Mouse (Mus musculus) CH12.LX (cell line): ENCODE data around the gene Cyp4f37. TPM values are rescaled to one million over a fixed set of nuclear protein-coding genes. Genes with fewer than 3 reads are reported as not detected.
A peak's percentile ranks its signal among the peaks of the same experiment; 100 is the strongest.

Experiments
- DNase-seq: peaks from one replicate; pipeline ENCODE4 v3.0.0-alpha.2; 2013; ENCODE audit errors: extremely low read depth
- H3K27ac ChIP-seq: 2 replicates; pipeline ENCODE4 v1.5.1; 2012; ENCODE audit warnings: low read depth, mild to moderate bottlenecking, control low read depth, moderate library complexity; ENCODE audit not compliant: insufficient read depth
- H3K27me3 ChIP-seq: replicated peaks from 2 replicates; pipeline ENCODE3; 2012; ENCODE audit warnings: inconsistent platforms
- H3K36me3 ChIP-seq, 2 experiments: replicated peaks in 1 of 2; 2 replicates each; pipeline versions ENCODE3 to v1.6.1; 2012; ENCODE audit warnings: inconsistent platforms in 1 of 2, low read length in 1 of 2, mild to moderate bottlenecking in 1 of 2, mixed read lengths in 1 of 2, moderate library complexity in 1 of 2; ENCODE audit not compliant: control insufficient read depth in 1 of 2, insufficient read depth in 1 of 2
- H3K4me1 ChIP-seq, 2 experiments: 2 replicates each; pipeline ENCODE4 v1.6.1; 2012; ENCODE audit warnings: inconsistent platforms in 1 of 2, moderate library complexity in 1 of 2; ENCODE audit not compliant: insufficient read depth in 2 of 2, control insufficient read depth in 1 of 2
- H3K4me2 ChIP-seq: 2 replicates; pipeline ENCODE4 v1.6.1; 2012; ENCODE audit warnings: low read depth, mild to moderate bottlenecking, control low read depth; ENCODE audit not compliant: poor library complexity, insufficient read depth, severe bottlenecking
- H3K4me3 ChIP-seq, 3 experiments: fragments of 150-350 bp in 1 of 3; sonication (generic) in 1 of 3; replicated peaks in 1 of 3; 2 replicates each; pipeline versions ENCODE3 to v1.5.1; 2011 to 2012; ENCODE audit warnings: low read depth in 2 of 3, low read length in 2 of 3, mild to moderate bottlenecking in 2 of 3, moderate library complexity in 2 of 3, control low read depth in 1 of 3, improper control_type of control experiment in 1 of 3, inconsistent platforms in 1 of 3, mixed read lengths in 1 of 3; ENCODE audit not compliant: poor library complexity in 1 of 3
- H3K79me2 ChIP-seq: replicated peaks from 2 replicates; pipeline ENCODE4 v1.6.1; 2012; ENCODE audit warnings: mild to moderate bottlenecking, moderate library complexity; ENCODE audit not compliant: control insufficient read depth, poor library complexity, insufficient read depth, severe bottlenecking; ENCODE audit errors: extremely low read depth
- H3K9ac ChIP-seq: 2 replicates; pipeline ENCODE4 v1.6.1; 2012; ENCODE audit warnings: low read depth, mild to moderate bottlenecking, control low read depth, moderate library complexity; ENCODE audit not compliant: insufficient read depth
- H3K9me3 ChIP-seq: replicated peaks from 2 replicates; pipeline ENCODE3; 2012; ENCODE audit warnings: low read length, inconsistent platforms, mixed read lengths
- CHD1 ChIP-seq: IDR thresholded peaks from 2 replicates; pipeline ENCODE4 v1.6.1; 2012; ENCODE audit warnings: low read depth, low read length, improper control_type of control experiment, inconsistent platforms
- CTCF ChIP-seq, 2 experiments: IDR thresholded peaks in 1 of 2; conservative IDR thresholded peaks in 1 of 2; 2 replicates each; pipeline ENCODE4 v1.5.1; 2011 to 2012; ENCODE audit warnings: low read depth in 2 of 2, low read length in 2 of 2, improper control_type of control experiment in 1 of 2, inconsistent platforms in 1 of 2, mild to moderate bottlenecking in 1 of 2, moderate library complexity in 1 of 2
- ETS1 ChIP-seq: conservative IDR thresholded peaks from 2 replicates; pipeline ENCODE4 v1.6.1; 2012; ENCODE audit warnings: low read depth, mild to moderate bottlenecking, inconsistent platforms, low read length, improper control_type of control experiment, moderate library complexity
- GABPA ChIP-seq: IDR thresholded peaks from 2 replicates; pipeline ENCODE4 v1.6.1; 2012; ENCODE audit warnings: low read depth, low read length, improper control_type of control experiment, inconsistent platforms; ENCODE audit not compliant: insufficient replicate concordance
- HCFC1 ChIP-seq: IDR thresholded peaks from 2 replicates; pipeline ENCODE4 v1.6.1; 2012; ENCODE audit warnings: low read depth, mild to moderate bottlenecking, inconsistent platforms, low read length, improper control_type of control experiment
- JUN ChIP-seq: IDR thresholded peaks from 2 replicates; pipeline ENCODE4 v1.6.1; 2011; ENCODE audit warnings: low read depth, mild to moderate bottlenecking, low read length, improper control_type of control experiment, moderate library complexity; ENCODE audit not compliant: insufficient read depth
- JUND ChIP-seq: conservative IDR thresholded peaks from 2 replicates; pipeline ENCODE4 v1.6.1; 2011; ENCODE audit warnings: low read depth, low read length, improper control_type of control experiment
- MAFK ChIP-seq: IDR thresholded peaks from 2 replicates; pipeline ENCODE4 v1.6.1; 2011; ENCODE audit warnings: low read length, improper control_type of control experiment; ENCODE audit not compliant: insufficient replicate concordance
- MAX ChIP-seq: IDR thresholded peaks from 2 replicates; pipeline ENCODE4 v1.6.1; 2011; ENCODE audit warnings: low read length, improper control_type of control experiment
- NELFE ChIP-seq: IDR thresholded peaks from 2 replicates; pipeline ENCODE4 v1.6.1; 2011; ENCODE audit warnings: low read depth, low read length, improper control_type of control experiment
- POLR2A ChIP-seq: IDR thresholded peaks from 2 replicates; pipeline ENCODE4 v1.6.1; 2011; ENCODE audit warnings: low read depth, mild to moderate bottlenecking, improper control_type of control experiment, low read length
- RAD21 ChIP-seq: IDR thresholded peaks from 2 replicates; pipeline ENCODE4 v1.6.1; 2011; ENCODE audit warnings: low read depth, mild to moderate bottlenecking, low read length, improper control_type of control experiment, moderate library complexity
- RCOR1 ChIP-seq: conservative IDR thresholded peaks from 2 replicates; pipeline ENCODE4 v1.6.1; 2012; ENCODE audit warnings: low read depth, mild to moderate bottlenecking, inconsistent platforms, low read length, improper control_type of control experiment
- SIN3A ChIP-seq: IDR thresholded peaks from 2 replicates; pipeline ENCODE4 v1.6.1; 2012; ENCODE audit warnings: low read length, improper control_type of control experiment, inconsistent platforms
- SMC3 ChIP-seq: IDR thresholded peaks from 2 replicates; pipeline ENCODE4 v1.6.1; 2011; ENCODE audit warnings: low read depth, low read length, improper control_type of control experiment
- TCF12 ChIP-seq: IDR thresholded peaks from 2 replicates; pipeline ENCODE4 v1.6.1; 2014; ENCODE audit warnings: low read depth, mild to moderate bottlenecking, inconsistent platforms, low read length, improper control_type of control experiment
- UBTF ChIP-seq: IDR thresholded peaks from 2 replicates; pipeline ENCODE4 v1.6.1; 2012; ENCODE audit warnings: low read depth, mild to moderate bottlenecking, inconsistent platforms, low read length, improper control_type of control experiment, moderate library complexity
- USF1 ChIP-seq: IDR thresholded peaks from 2 replicates; pipeline ENCODE4 v1.6.1; 2014; ENCODE audit warnings: low read depth, mild to moderate bottlenecking, inconsistent platforms, low read length, improper control_type of control experiment
- ZC3H11A ChIP-seq: IDR thresholded peaks from 2 replicates; pipeline ENCODE4 v1.6.1; 2012; ENCODE audit warnings: low read depth, mild to moderate bottlenecking, inconsistent platforms, low read length, improper control_type of control experiment
- ZNF384 ChIP-seq: IDR thresholded peaks from 2 replicates; pipeline ENCODE4 v1.6.1; 2012; ENCODE audit warnings: low read depth, low read length, improper control_type of control experiment, inconsistent platforms
- dilution Hi-C: fragments of 300-500 bp; cut with MboI; formaldehyde crosslinking; loops from 2 replicates; pipeline ENCODE4 v1.14.3; 2020; ENCODE audit warnings: low sequenced_read_pairs; ENCODE audit not compliant: extremely low pct_unique_long_range_greater_than_20kb, extremely low pct_ligation_motif_present
- in situ Hi-C: fragments of 300-500 bp; cut with MboI; formaldehyde crosslinking; loops from 3 replicates; pipeline ENCODE4 v1.14.3; 2019; ENCODE audit warnings: low sequenced_read_pairs, low pct_ligation_motif_present, low pct_unique_long_range_greater_than_20kb, mixed read lengths
- polyA plus RNA-seq: library from polyadenylated mRNA; unstranded; fragments of >175 nt; gene quantifications from 2 replicates; pipeline ENCODE4 v1.2.1, GENCODE M21; 2012; ENCODE audit warnings: low read depth; ENCODE audit not compliant: insufficient read length
- total RNA-seq, 2 experiments: library from RNA; depleted of rRNA; stranded (reverse); fragments of 300-350 nt in 1 of 2; fragments of >200 nt in 1 of 2; gene quantifications; 2 replicates each; pipeline ENCODE4 v1.2.3; 2012 to 2014

The Cyp4f37 gene
- total and polyA plus RNA-seq, 3 experiments, result 0.28 to 0.60 (median 0.34) TPM

GRCm38 (mm10) chr17:32676040-32676635 is 55.0 kb downstream of the Cyp4f37 start:
- H3K4me3 ChIP-seq, result no peak overlapping the region

GRCm38 (mm10) chr17:32680404-32680803 is 59.3 kb downstream of the Cyp4f37 start:
- no peaks in the 10 kb centered on the region for H3K36me3 ChIP-seq
- no peak overlapping the region for H3K9ac ChIP-seq
- no peaks in the 10 kb centered on the region for H3K79me2 ChIP-seq
- H3K9me3 ChIP-seq, result no peaks in the 10 kb centered on the region
- no peaks in the 10 kb centered on the region for H3K4me1 ChIP-seq
- dilution Hi-C loops, result no loop called here
- no peak overlapping the region for H3K4me2 ChIP-seq
- peaks cover 6% of the 10 kb centered on the region for H3K27me3 ChIP-seq
- in situ Hi-C loops, result no loop called here
- peak; percentile 73 for DNase-seq
- H3K27ac ChIP-seq, result no peak overlapping the region
- TF ChIP-seq NELFE, result peak; percentile 53; the same call in 1 of the 2 replicates
- peak; percentile 74 for TF ChIP-seq ZC3H11A
- TF ChIP-seq MAFK, result no peak
- peak; percentile 63 to 94 for TF ChIP-seq CTCF (conservative IDR thresholded peaks at IDR 0.05 in 1 of 2, IDR thresholded peaks at IDR 0.05 in 1 of 2; ENCODE audit: low read depth in 2 of 2, low read length in 2 of 2)
- no peak for TF ChIP-seq SIN3A
- TF ChIP-seq POLR2A, result no peak
- TF ChIP-seq RAD21, result peak; percentile 85
- no peak for TF ChIP-seq JUN
- no peak for TF ChIP-seq RCOR1
- TF ChIP-seq JUND, result 0 out of 2 replicates have a peak, but pooled peaks have one; percentile 28
- TF ChIP-seq CHD1, result no peak
- 0 out of 2 replicates have a peak, but pooled peaks have one; percentile 14 for TF ChIP-seq ZNF384
- peak; percentile 97 for TF ChIP-seq SMC3
- 0 out of 2 replicates have a peak, but pooled peaks have one; percentile 25 for TF ChIP-seq HCFC1
- H3K4me3 ChIP-seq, result no peak overlapping the region

More at GRCm38 (mm10) chr17:32676040-32676635, 55.0 kb downstream of the Cyp4f37 start:
- Histone ChIP-seq H3K4me2 (no peak overlapping the region), H3K4me1 (peaks cover 0 to 8% of the 10 kb centered on the region in 2 experiments; a peak in 2 of 4 replicates), H3K9ac (no peak overlapping the region), H3K79me2 (no peaks in the 10 kb centered on the region), H3K36me3 (no peaks in the 10 kb centered on the region), H3K9me3 (no peaks in the 10 kb centered on the region), H3K27me3 (peaks cover 4% of the 10 kb centered on the region), H3K27ac (no peak overlapping the region)
- TF ChIP-seq NELFE, result no peak
- TF ChIP-seq GABPA, result no peak
- TF ChIP-seq ETS1, result no peak
- no peak for TF ChIP-seq USF1
- TF ChIP-seq ZC3H11A, result no peak
- TF ChIP-seq TCF12, result no peak
- no peak for TF ChIP-seq MAFK
- TF ChIP-seq MAX, result no peak
- no peak for TF ChIP-seq SMC3
- no peak for TF ChIP-seq JUN
- TF ChIP-seq UBTF, result no peak
- in situ Hi-C loops, result loop anchor here (10.0 kb wide), 1 partner anchor 151 kb away; no protein-coding TSS in a partner anchor
- DNase-seq, result no peak
- dilution Hi-C loops, result no loop called here
